Mouse (Mus musculus): ENCODE results near the gene Rpl15. TPM values are rescaled to one million over a fixed set of nuclear protein-coding genes. Genes with fewer than 3 reads are reported as not detected.

Rpl15 gene
- total RNA-seq (2023), result 100 to 1,000 TPM; 552 to 622 TPM

DNA sequence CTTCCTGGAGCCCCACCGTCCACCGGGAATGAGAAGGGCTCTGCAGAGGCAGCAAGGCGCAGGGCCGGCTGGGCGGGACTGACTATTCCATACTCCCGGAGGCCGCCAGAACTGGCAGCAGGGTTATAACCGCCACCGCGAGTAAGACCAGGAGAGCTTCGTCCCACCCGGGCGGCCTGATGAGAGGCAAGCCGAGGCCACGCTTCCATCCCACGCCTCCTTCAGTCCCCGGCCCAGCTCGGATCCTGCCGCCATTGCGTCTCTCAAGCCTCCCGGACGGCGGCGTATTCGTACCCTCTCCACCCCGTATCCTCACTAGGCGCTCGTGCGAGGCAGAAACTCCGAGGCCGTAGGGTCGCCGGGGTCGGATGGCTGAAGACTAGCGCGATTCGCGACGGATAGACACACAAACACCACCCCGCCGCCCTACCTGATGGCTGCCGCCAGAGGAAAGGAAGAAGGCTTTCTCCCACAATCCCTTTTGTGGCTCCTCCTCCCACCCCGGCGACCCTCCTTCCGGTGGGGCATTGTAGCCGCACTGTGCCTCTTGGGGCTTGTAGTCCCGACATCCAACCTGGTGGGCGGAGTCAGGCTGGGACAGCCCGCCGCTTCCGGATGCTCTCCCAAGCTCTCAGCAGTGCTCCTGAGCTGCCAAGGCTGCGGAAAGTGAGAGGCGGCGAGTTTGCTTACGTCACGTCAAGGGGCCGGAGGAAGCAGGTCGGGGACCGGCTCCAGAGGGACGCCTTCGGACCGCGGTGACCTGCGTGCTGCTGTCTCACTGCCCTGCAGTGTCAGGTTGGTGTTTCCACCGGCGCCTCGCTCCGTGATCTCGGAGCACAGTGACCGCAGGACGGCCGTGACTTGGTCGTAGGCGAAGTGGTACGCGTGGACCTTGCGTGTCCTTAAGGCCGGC is at the start of gene Rpl15, which contains the start of gene Nkiras1:
Rpl15 (minus strand) TSS at position 863 of the 913 bp plus-strand sequence.
Nkiras1 (plus strand) TSS at position 608 of the 913 bp plus-strand sequence.

GRCm38 (mm10) chr14:18238750-18239731 is 32.1 kb downstream of the Rpl15 start, which contains the start of gene Nr1d2:
Gene Nr1d2, minus strand, starts transcription at chr14:18239127.

Other genes starting within 250 kb of the Rpl15 start
- 10 to 100 TPM in 1 of 2 experiments, 1 to 10 TPM in 1; 8.3 to 11.6 TPM for gene Nr1d2, start 32.3 kb downstream of the Rpl15 start, total RNA-seq (2023)
- gene Nkiras1, start 255 bp downstream of the Rpl15 start, total RNA-seq (2023), result 1 to 10 TPM; 4.6 to 5.9 TPM
- 10 to 100 TPM; 38.5 to 39.4 TPM for gene Ube2e1, start 60.5 kb upstream of the Rpl15 start, total RNA-seq (2023)

Data from neutrophil, adult 59 days (primary cell).